Mouse (Mus musculus) neural tube, embryonic 11.5 days (tissue): ENCODE measurements around the gene Fam71e1. TPM values are rescaled to one million over a fixed set of nuclear protein-coding genes. Genes with fewer than 3 reads are reported as not detected.

Source experiments
- ATAC-seq: fragments of 200-750 bp; cut with Nextera tagmentation; 2 replicates; pipeline ENCODE4 v1.8.0; 2017; ENCODE audit warnings: moderate number of reproducible peaks, mild to moderate bottlenecking, moderate TSS enrichment, moderate library complexity; ENCODE audit not compliant: insufficient read depth, low FRiP score, low TSS enrichment
- DNase-seq: peaks from one replicate; pipeline ENCODE4 v3.0.0-alpha.2; 2015; ENCODE audit warnings: low spot score
- H3K27ac ChIP-seq: fragments of 300-500 bp; sonication (generic); 2 replicates; pipeline ENCODE4 v1.5.1; 2014; ENCODE audit warnings: low read depth, mild to moderate bottlenecking, low read length
- H3K27me3 ChIP-seq: fragments of 300-500 bp; sonication (generic); 2 replicates; pipeline ENCODE4 v1.6.1; 2014; ENCODE audit warnings: mild to moderate bottlenecking, low read length, mixed read lengths; ENCODE audit not compliant: control insufficient read depth, insufficient read depth
- H3K36me3 ChIP-seq: fragments of 300-500 bp; sonication (generic); 2 replicates; pipeline ENCODE4 v1.6.1; 2014; ENCODE audit warnings: mild to moderate bottlenecking, low read length, moderate library complexity, mixed read lengths; ENCODE audit not compliant: control insufficient read depth, insufficient read depth
- H3K4me1 ChIP-seq: fragments of 300-500 bp; sonication (generic); 2 replicates; pipeline ENCODE4 v1.6.1; 2014; ENCODE audit warnings: low read length, mixed read lengths; ENCODE audit not compliant: control insufficient read depth, insufficient read depth
- H3K4me2 ChIP-seq: fragments of 300-500 bp; sonication (generic); 2 replicates; pipeline ENCODE4 v1.6.1; 2014; ENCODE audit warnings: low read depth, mild to moderate bottlenecking, moderate library complexity
- H3K4me3 ChIP-seq: fragments of 300-500 bp; sonication (generic); 2 replicates; pipeline ENCODE4 v1.5.1; 2014; ENCODE audit warnings: low read depth, low read length
- H3K9ac ChIP-seq: fragments of 300-500 bp; sonication (generic); 2 replicates; pipeline ENCODE4 v1.6.1; 2014; ENCODE audit warnings: mild to moderate bottlenecking, low read length
- H3K9me3 ChIP-seq: fragments of 300-500 bp; sonication (generic); 2 replicates; pipeline ENCODE4 v1.6.1; 2016; ENCODE audit warnings: low read length; ENCODE audit not compliant: control insufficient read depth
- WGBS: fragments of 180-500 bp; shearing (Covaris S2); extraction: QIAGEN DNeasy Blood & Tissue Kit; methylation state at CpG from one replicate; pipeline ENCODE4 v1.1.7; 2014; 5-methylcytosine and 5-hydroxymethylcytosine counted together
- polyA plus RNA-seq: library from polyadenylated mRNA; unstranded; fragments of >200 nt; fragmentation: Nextera tagmentation; extraction: Ambion mirVana; gene quantifications from 2 replicates; pipeline ENCODE4 v1.2.1, GENCODE M21; 2014

Gene Fam71e1
- polyA plus RNA-seq, 1 experiment from 2014 or later: 12.3 TPM

GRCm38 (mm10) chr7:44469677-44470675, 26.4 kb upstream of the Fam71e1 start:
- DNase-seq (no peak), ATAC-seq (no peak)
- 89% methylated on average over 16 of the region's 16 CpGs for WGBS
- Histone ChIP-seq H3K4me2 (no peak overlapping the region), H3K4me3 (no peak overlapping the region), H3K9me3 (no peaks in the 10 kb centered on the region), H3K27ac (0 out of 2 replicates have a peak overlapping the region, but pooled peaks have one; percentile 20), H3K9ac (no peak overlapping the region), H3K4me1 (peaks cover 19% of the 10 kb centered on the region), H3K36me3 (no peaks in the 10 kb centered on the region), H3K27me3 (no peaks in the 10 kb centered on the region)

- no peak for ATAC-seq
- no peak overlapping the region for H3K4me3 ChIP-seq
- no peaks in the 10 kb centered on the region for H3K9me3 ChIP-seq
- no peak overlapping the region for H3K9ac ChIP-seq
- no peak overlapping the region for H3K4me2 ChIP-seq
- no peak overlapping the region for H3K27ac ChIP-seq
- WGBS: 77% methylated on average over 16 of the region's 16 CpGs
- no peaks in the 10 kb centered on the region for H3K36me3 ChIP-seq
- no peaks in the 10 kb centered on the region for H3K27me3 ChIP-seq
- DNase-seq: no peak
- peaks cover 21% of the 10 kb centered on the region for H3K4me1 ChIP-seq
These were observed 25.4 kb upstream of the Fam71e1 start for GRCm38 (mm10) chr7:44470696-44471612.

DNA sequence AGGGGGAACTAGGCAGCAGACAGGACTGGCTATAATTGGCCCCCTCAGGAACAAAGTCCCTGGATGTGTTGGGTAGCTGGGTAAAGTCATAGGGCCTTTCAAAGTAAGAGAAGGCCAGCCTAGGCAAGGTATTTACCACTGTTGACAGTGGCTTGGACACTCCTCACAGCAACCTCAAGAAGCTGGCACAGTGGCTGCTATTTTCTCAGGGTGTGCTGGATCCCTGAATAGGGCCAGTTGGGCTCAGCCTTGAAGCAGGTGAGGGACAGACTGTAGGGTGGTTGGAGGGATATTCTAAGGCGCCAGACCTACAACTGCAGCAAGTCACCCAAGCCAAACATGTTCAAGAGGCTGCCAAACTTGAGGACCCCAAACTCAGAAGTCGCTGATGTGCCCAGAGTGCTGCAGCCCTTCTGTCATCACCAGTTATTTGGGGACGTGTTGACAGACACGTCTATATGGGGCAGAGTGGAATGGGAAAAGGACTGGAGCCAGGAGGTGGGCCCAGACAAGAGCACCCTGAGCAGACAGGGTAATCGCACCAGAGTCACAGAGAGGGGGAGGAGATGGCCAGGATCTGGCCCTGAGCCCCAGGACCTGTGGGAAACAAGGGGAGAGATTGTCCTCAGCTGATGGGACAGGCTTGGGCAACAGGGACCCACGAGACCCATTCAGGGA, 24.4 kb upstream of the Fam71e1 start:
- no peak overlapping the region for H3K27ac ChIP-seq
- no peak overlapping the region for H3K4me2 ChIP-seq
- WGBS: 61% methylated on average over 6 of the region's 6 CpGs
- DNase-seq (no peak), ATAC-seq (no peak)
- no peak overlapping the region for H3K4me3 ChIP-seq
- H3K27me3 ChIP-seq: no peaks in the 10 kb centered on the region
- peaks cover 21% of the 10 kb centered on the region for H3K4me1 ChIP-seq
- no peak overlapping the region for H3K9ac ChIP-seq
- H3K9me3 ChIP-seq: no peaks in the 10 kb centered on the region
- H3K36me3 ChIP-seq: no peaks in the 10 kb centered on the region

- DNase-seq: no peak
- Histone ChIP-seq H3K4me3 (no peak overlapping the region), H3K9me3 (no peaks in the 10 kb centered on the region), H3K27ac (no peak overlapping the region), H3K9ac (no peak overlapping the region), H3K36me3 (no peaks in the 10 kb centered on the region), H3K4me2 (no peak overlapping the region), H3K4me1 (peaks cover 21% of the 10 kb centered on the region), H3K27me3 (no peaks in the 10 kb centered on the region)
- WGBS: 38% methylated on average over 1 of the region's 1 CpGs
- no peak for ATAC-seq
These were observed 23.9 kb upstream of the Fam71e1 start for GRCm38 (mm10) chr7:44472558-44472885.

- WGBS: 60% methylated on average over 9 of the region's 9 CpGs
These were observed 23.3 kb upstream of the Fam71e1 start for GRCm38 (mm10) chr7:44472961-44473646.

DNA sequence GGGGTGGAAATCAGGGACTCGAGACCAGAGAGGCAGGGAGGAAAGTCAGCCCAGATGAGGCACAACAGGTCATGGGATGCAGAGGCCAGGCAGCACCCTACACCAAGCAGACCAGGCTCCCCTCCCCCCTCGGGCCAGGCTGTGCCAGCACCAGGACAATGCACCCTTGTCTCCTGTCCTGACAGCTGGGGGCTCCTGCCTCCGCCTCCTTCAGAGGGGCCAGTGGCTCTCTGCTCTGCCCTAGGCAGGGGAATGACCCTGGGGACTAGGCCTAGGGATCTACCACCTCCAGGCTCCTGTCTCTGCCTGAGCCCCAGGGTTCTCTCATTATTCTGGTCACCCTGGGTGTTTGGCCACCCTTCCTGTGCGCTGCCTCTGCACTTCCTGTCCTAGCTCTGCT, 22.0 kb upstream of the Fam71e1 start:
- Histone ChIP-seq H3K9ac (peak overlapping the region; percentile 41), H3K9me3 (no peaks in the 10 kb centered on the region), H3K27me3 (0 out of 2 replicates have a peak, but pooled peaks cover 2% of the 10 kb centered on the region), H3K4me3 (no peak overlapping the region), H3K27ac (peak overlapping the region; percentile 67; the same call in 1 of the 2 replicates), H3K4me1 (peaks cover 13% of the 10 kb centered on the region), H3K36me3 (no peaks in the 10 kb centered on the region), H3K4me2 (no peak overlapping the region)
- ATAC-seq: peak; percentile 78; the same call in 1 of the 2 replicates
- 18% methylated on average over 4 of the region's 4 CpGs for WGBS
- DNase-seq: peak; percentile 67

More at GRCm38 (mm10) chr7:44472961-44473646, 23.3 kb upstream of the Fam71e1 start:
- peak overlapping the region; percentile 9; the same call in 1 of the 2 replicates for H3K9ac ChIP-seq
- no peak overlapping the region for H3K4me2 ChIP-seq
- H3K27ac ChIP-seq: no peak overlapping the region
- H3K9me3 ChIP-seq: no peaks in the 10 kb centered on the region
- DNase-seq: no peak
- 0 out of 2 replicates have a peak, but pooled peaks cover 2% of the 10 kb centered on the region for H3K27me3 ChIP-seq
- H3K36me3 ChIP-seq: no peaks in the 10 kb centered on the region
- peaks cover 21% of the 10 kb centered on the region for H3K4me1 ChIP-seq
- H3K4me3 ChIP-seq: no peak overlapping the region
- no peak for ATAC-seq

GRCm38 (mm10) chr7:44475046-44475614, 21.3 kb upstream of the Fam71e1 start:
- H3K4me2 ChIP-seq: no peak overlapping the region
- 0 out of 2 replicates have a peak overlapping the region, but pooled peaks have one; percentile 67 for H3K27ac ChIP-seq
- WGBS: 38% methylated on average over 5 of the region's 5 CpGs
- H3K36me3 ChIP-seq: no peaks in the 10 kb centered on the region
- H3K27me3 ChIP-seq: 0 out of 2 replicates have a peak, but pooled peaks cover 2% of the 10 kb centered on the region
- H3K4me1 ChIP-seq: peaks cover 13% of the 10 kb centered on the region
- H3K9ac ChIP-seq: no peak overlapping the region
- H3K4me3 ChIP-seq: no peak overlapping the region
- DNase-seq (no peak), ATAC-seq (no peak)
- no peaks in the 10 kb centered on the region for H3K9me3 ChIP-seq
